Mouse (Mus musculus) C2C12 (cell line): ENCODE results near the gene Stip1. TPM values are rescaled to one million over a fixed set of nuclear protein-coding genes. Genes with fewer than 3 reads are reported as not detected.

ENCODE experiments used
- H3K27me3 ChIP-seq: one replicate; pipeline ENCODE4 v1.6.1; 2011; ENCODE audit not compliant: control insufficient read depth, insufficient read depth, insufficient read length
- H3K36me3 ChIP-seq: one replicate; pipeline ENCODE4 v1.6.1; 2011; ENCODE audit not compliant: control insufficient read depth, insufficient read depth
- H3K4me3 ChIP-seq: one replicate; pipeline ENCODE4 v1.5.1; 2011; ENCODE audit warnings: mild to moderate bottlenecking, control low read depth; ENCODE audit not compliant: poor library complexity, insufficient read depth, severe bottlenecking
- H3K79me2 ChIP-seq: one replicate; pipeline ENCODE4 v1.6.1; 2011; ENCODE audit not compliant: control insufficient read depth, insufficient read depth
- H3K79me3 ChIP-seq: one replicate; pipeline ENCODE4 v1.6.1; 2011; ENCODE audit warnings: low read depth, control low read depth
- H3ac ChIP-seq: one replicate; pipeline ENCODE3; 2011; ENCODE audit warnings: low read depth; ENCODE audit not compliant: control insufficient read depth, insufficient read length
- CEBPB ChIP-seq: IDR thresholded peaks from one replicate; pipeline ENCODE4 v1.6.1; 2011; ENCODE audit warnings: low read depth, mild to moderate bottlenecking, control low read depth, moderate library complexity
- CTCF ChIP-seq: IDR thresholded peaks from one replicate; pipeline ENCODE4 v1.5.1; 2011; ENCODE audit not compliant: control insufficient read depth, insufficient read depth, insufficient read length
- FOSL1 ChIP-seq: IDR thresholded peaks from one replicate; pipeline ENCODE4 v1.8.0; 2011; ENCODE audit warnings: mild to moderate bottlenecking, low read length; ENCODE audit not compliant: poor library complexity, insufficient read depth, severe bottlenecking
- MAX ChIP-seq: IDR thresholded peaks from one replicate; pipeline ENCODE4 v1.6.1; 2011; ENCODE audit warnings: mild to moderate bottlenecking, control low read depth
- MYOD1 ChIP-seq: IDR thresholded peaks from one replicate; pipeline ENCODE4 v1.6.1; 2011; ENCODE audit warnings: low read depth; ENCODE audit not compliant: control insufficient read depth, insufficient read length
- MYOG ChIP-seq: IDR thresholded peaks from one replicate; pipeline ENCODE4 v1.6.1; 2011; ENCODE audit not compliant: control insufficient read depth, insufficient read length; ENCODE audit errors: extremely low read depth
- USF1 ChIP-seq: IDR thresholded peaks from one replicate; pipeline ENCODE4 v1.6.1; 2011; ENCODE audit warnings: low read depth, mild to moderate bottlenecking, control low read depth, moderate library complexity
- polyA plus RNA-seq: library from polyadenylated mRNA; unstranded; fragments of >200 nt; fragmentation: generic; extraction: Trizol; gene quantifications from one replicate; pipeline ENCODE4 v1.2.1, GENCODE M21; 2012; ENCODE audit warnings: missing spikeins

Gene Stip1
- polyA plus RNA-seq, 1 experiment, result 309 TPM

- Histone ChIP-seq H3K79me3 (no peaks in the 10 kb centered on the region), H3ac (no peak overlapping the region), H3K4me3 (no peak overlapping the region), H3K27me3 (no peaks in the 10 kb centered on the region), H3K36me3 (peaks cover 19% of the 10 kb centered on the region), H3K79me2 (no peaks in the 10 kb centered on the region)
- TF ChIP-seq USF1 (no peak), CEBPB (no peak), MAX (no peak), CTCF (no peak), MYOD1 (no peak), FOSL1 (no peak), MYOG (no peak)
Observed at GRCm38 (mm10) chr19:7014481-7015135, 25.2 kb downstream of the Stip1 start.

GRCm38 (mm10) chr19:7013984-7014383 lies 25.8 kb downstream of the Stip1 start:
- Histone ChIP-seq H3ac (no peak overlapping the region), H3K79me2 (no peaks in the 10 kb centered on the region), H3K27me3 (no peaks in the 10 kb centered on the region), H3K36me3 (peaks cover 17% of the 10 kb centered on the region), H3K4me3 (no peak overlapping the region), H3K79me3 (no peaks in the 10 kb centered on the region)
- no peak for TF ChIP-seq CEBPB
- no peak for TF ChIP-seq FOSL1
- TF ChIP-seq USF1, result no peak
- TF ChIP-seq MYOD1, result no peak
- no peak for TF ChIP-seq MAX
- TF ChIP-seq CTCF, result no peak
- no peak for TF ChIP-seq MYOG

GRCm38 (mm10) chr19:7012426-7012825 lies 27.3 kb downstream of the Stip1 start:
- TF ChIP-seq MYOG (no peak), CEBPB (no peak), CTCF (no peak), FOSL1 (no peak), MAX (no peak), USF1 (no peak), MYOD1 (no peak)
- peaks cover 12% of the 10 kb centered on the region for H3K36me3 ChIP-seq
- no peaks in the 10 kb centered on the region for H3K27me3 ChIP-seq
- H3K79me2 ChIP-seq, result no peaks in the 10 kb centered on the region
- H3ac ChIP-seq, result no peak overlapping the region
- no peak overlapping the region for H3K4me3 ChIP-seq
- H3K79me3 ChIP-seq, result no peaks in the 10 kb centered on the region

- Histone ChIP-seq H3K79me3 (no peaks in the 10 kb centered on the region), H3K4me3 (no peak overlapping the region), H3K79me2 (no peaks in the 10 kb centered on the region)
Observed at GRCm38 (mm10) chr19:7006892-7007593, 32.7 kb downstream of the Stip1 start.

GRCm38 (mm10) chr19:6999360-7000063 lies 40.3 kb downstream of the Stip1 start:
- H3ac ChIP-seq, result no peak overlapping the region
- TF ChIP-seq FOSL1 (no peak), MYOG (no peak), MYOD1 (no peak)
- no peaks in the 10 kb centered on the region for H3K79me3 ChIP-seq
- H3K4me3 ChIP-seq, result no peak overlapping the region
- H3K79me2 ChIP-seq, result no peaks in the 10 kb centered on the region
- no peaks in the 10 kb centered on the region for H3K27me3 ChIP-seq
- H3K36me3 ChIP-seq, result peaks cover 7% of the 10 kb centered on the region

More at GRCm38 (mm10) chr19:7006892-7007593, 32.7 kb downstream of the Stip1 start:
- H3ac ChIP-seq, result no peak overlapping the region
- no peaks in the 10 kb centered on the region for H3K27me3 ChIP-seq
- no peaks in the 10 kb centered on the region for H3K36me3 ChIP-seq
- TF ChIP-seq FOSL1 (no peak), MYOG (no peak), CEBPB (no peak), CTCF (no peak), MYOD1 (no peak), MAX (no peak), USF1 (no peak)
